In the genomic region with DNA sequence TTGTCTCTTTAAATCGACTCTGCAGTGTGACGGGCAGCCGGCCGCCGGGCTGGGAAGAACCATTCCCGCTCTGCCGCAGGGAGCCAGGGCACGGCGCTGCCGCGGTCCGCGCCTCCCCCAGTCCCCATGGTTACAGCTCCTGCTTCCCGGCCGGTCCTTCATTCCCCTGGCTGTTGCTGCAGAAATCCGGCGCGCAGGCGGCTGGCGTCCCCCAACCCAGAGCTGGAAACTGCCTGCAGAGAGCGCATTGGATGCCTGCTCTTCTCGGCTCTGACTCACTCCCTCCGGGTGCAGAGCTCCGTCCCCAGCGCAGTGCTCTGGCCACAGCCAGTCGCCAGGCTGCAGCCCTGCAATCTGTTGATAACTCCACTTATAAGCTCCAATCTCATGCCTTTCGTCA, we compare ENCODE assay signal across 8 mouse cellular contexts. TPM values are rescaled to one million over a fixed set of nuclear protein-coding genes. Genes with fewer than 3 reads are reported as not detected.
DNase-seq lines count a peak whose midpoint lies in the region; ATAC-seq and TF ChIP-seq lines count a peak whose summit lies in the region.

A gene (plus strand): TSS at position 139 of the 400 bp plus-strand sequence.

- peak within 1 kb of the TSS; percentile 47 for H3K4me2 ChIP-seq in kidney, embryonic 16.5 days (replicated peaks; ENCODE audit: low read depth, low read length)
- H3K4me2 ChIP-seq in embryonic facial prominence, embryonic 12.5 days (replicated peaks): peak within 1 kb of the TSS; percentile 51
- peak within 1 kb of the TSS; percentile 37 for H3K4me2 ChIP-seq in kidney, postnatal 0 days (ENCODE audit: low read length)
- H3K4me2 ChIP-seq in limb, embryonic 15.5 days: peak within 1 kb of the TSS; percentile 46

- no peaks in the 10 kb centered on the region for H3K9me3 ChIP-seq in kidney, embryonic 16.5 days (ENCODE audit: low read length)
- no peaks in the 10 kb centered on the region for H3K9me3 ChIP-seq in embryonic facial prominence, embryonic 12.5 days
- no peaks in the 10 kb centered on the region for H3K9me3 ChIP-seq in kidney, postnatal 0 days (replicated peaks; ENCODE audit: low read length)
- no peaks in the 10 kb centered on the region for H3K9me3 ChIP-seq in limb, embryonic 15.5 days

- 1% methylated on average over 27 of the region's 27 CpGs for WGBS in kidney, embryonic 16.5 days
- under 1% methylated on average over 27 of the region's 27 CpGs for WGBS in embryonic facial prominence, embryonic 12.5 days
- 0% methylated on average over 27 of the region's 27 CpGs for WGBS in kidney, postnatal 0 days
- WGBS in limb, embryonic 15.5 days: under 1% methylated on average over 27 of the region's 27 CpGs

- no peak within 1 kb of the TSS for H3K27ac ChIP-seq in kidney, embryonic 16.5 days (ENCODE audit: low read length)
- H3K27ac ChIP-seq in embryonic facial prominence, embryonic 12.5 days: no peak within 1 kb of the TSS
- H3K27ac ChIP-seq in kidney, postnatal 0 days: no peak within 1 kb of the TSS
- no peak within 1 kb of the TSS for H3K27ac ChIP-seq in limb, embryonic 15.5 days

- TF ChIP-seq CTCF in kidney, postnatal 0 days (IDR thresholded peaks at IDR 0.05; ENCODE audit: low read depth): no peak; the same call in 1 of the 2 replicates

- DNase-seq in kidney, adult 18-20 months: no peak
- peak; percentile 54 to 68 for DNase-seq in heart, adult 18-20 months
- peak; percentile 82 for DNase-seq in kidney, postnatal 0 days (ENCODE audit: low spot score)
- DNase-seq in retina, adult 2 months (ENCODE audit: low read depth, low spot score): peak; percentile 26
- no peak for DNase-seq in thymus, postnatal 36 days

- H3K36me3 ChIP-seq in kidney, embryonic 16.5 days (ENCODE audit: insufficient read depth, low read length): no peaks in the 10 kb centered on the region
- no peaks in the 10 kb centered on the region for H3K36me3 ChIP-seq in embryonic facial prominence, embryonic 12.5 days
- H3K36me3 ChIP-seq in kidney, postnatal 0 days (ENCODE audit: insufficient read depth, low read length): no peaks in the 10 kb centered on the region
- H3K36me3 ChIP-seq in limb, embryonic 15.5 days: no peaks in the 10 kb centered on the region

- peak within 1 kb of the TSS; percentile 21 for H3K4me3 ChIP-seq in kidney, embryonic 16.5 days (ENCODE audit: low read length)
- peak within 1 kb of the TSS; percentile 17 for H3K4me3 ChIP-seq in embryonic facial prominence, embryonic 12.5 days
- no peak within 1 kb of the TSS for H3K4me3 ChIP-seq in kidney, postnatal 0 days (replicated peaks; ENCODE audit: low read depth, low read length)
- peak within 1 kb of the TSS; percentile 18 for H3K4me3 ChIP-seq in limb, embryonic 15.5 days

- peaks cover 19% of the 10 kb centered on the region for H3K4me1 ChIP-seq in kidney, embryonic 16.5 days (ENCODE audit: insufficient read depth, low read length)
- H3K4me1 ChIP-seq in embryonic facial prominence, embryonic 12.5 days: no peaks in the 10 kb centered on the region
- H3K4me1 ChIP-seq in kidney, postnatal 0 days (replicated peaks; ENCODE audit: insufficient read depth, low read length): no peaks in the 10 kb centered on the region
- H3K4me1 ChIP-seq in limb, embryonic 15.5 days: peaks cover 7% of the 10 kb centered on the region

- H3K9ac ChIP-seq in kidney, embryonic 16.5 days (replicated peaks; ENCODE audit: low read length): no peak within 1 kb of the TSS
- H3K9ac ChIP-seq in embryonic facial prominence, embryonic 12.5 days: peak within 1 kb of the TSS; percentile 17; the same call in 1 of the 2 replicates
- no peak within 1 kb of the TSS for H3K9ac ChIP-seq in kidney, postnatal 0 days (ENCODE audit: low read depth, low read length)
- no peak within 1 kb of the TSS for H3K9ac ChIP-seq in limb, embryonic 15.5 days

- H3K27me3 ChIP-seq in kidney, embryonic 16.5 days (ENCODE audit: insufficient read depth, low read length): peaks cover 9% of the 10 kb centered on the region
- peaks cover 31% of the 10 kb centered on the region for H3K27me3 ChIP-seq in embryonic facial prominence, embryonic 12.5 days
- 0 out of 2 replicates have a peak, but pooled peaks cover 9% of the 10 kb centered on the region for H3K27me3 ChIP-seq in kidney, postnatal 0 days (ENCODE audit: insufficient read depth, low read length)
- H3K27me3 ChIP-seq in limb, embryonic 15.5 days: peaks cover 38% of the 10 kb centered on the region

- ATAC-seq in kidney, embryonic 16.5 days (ENCODE audit: low FRiP score, low TSS enrichment): peak; percentile 88
- peak; percentile 92 for ATAC-seq in embryonic facial prominence, embryonic 12.5 days (ENCODE audit: insufficient number of reproducible peaks, insufficient read depth, low FRiP score, low TSS enrichment)
- ATAC-seq in kidney, postnatal 0 days (replicated peaks; ENCODE audit: low FRiP score, low read depth): no peak; the same call in 1 of the 2 replicates
- no peak; the same call in 1 of the 2 replicates for ATAC-seq in limb, embryonic 15.5 days (ENCODE audit: insufficient number of reproducible peaks, low FRiP score, low TSS enrichment, low read depth)

RNA-seq across cellular contexts. Expression of the gene that starts here (rescaled TPM):
- 0.46 and 1.0 TPM in 2 replicates for polyA plus RNA-seq in kidney, embryonic 16.5 days (2015; fragmentation: Nextera tagmentation; extraction: Ambion mirVana)
- 1.2 and 1.3 TPM in 2 replicates for polyA plus RNA-seq in embryonic facial prominence, embryonic 12.5 days (2016; fragmentation: Nextera tagmentation; extraction: Ambion mirVana)
- total RNA-seq in heart, adult 18-20 months (2021): under 1 TPM in 1 of 2 experiments, not detected in 1; 0.05 TPM
- polyA plus RNA-seq in kidney, postnatal 0 days (2015; fragmentation: Nextera tagmentation; extraction: Ambion mirVana): 0.50 and 1.3 TPM in 2 replicates
- 0.70 and 0.76 TPM in 2 replicates for polyA plus RNA-seq in limb, embryonic 15.5 days (2015; fragmentation: Nextera tagmentation; extraction: Ambion mirVana)

Comparison
In these comparisons a context has a peak if more than half of its experiments do, and no peak if none do; other contexts are left out.
1. ATAC-seq: peak in kidney, embryonic 16.5 days (single experiment) and embryonic facial prominence, embryonic 12.5 days (single experiment); none in kidney, postnatal 0 days (single experiment) and limb, embryonic 15.5 days (single experiment).
2. DNase-seq: peak in kidney, postnatal 0 days (single experiment) and retina, adult 2 months (single experiment); none in kidney, adult 18-20 months (single experiment) and thymus, postnatal 36 days (0 of 2).
3. Peak in DNase-seq in heart, adult 18-20 months; RNA of the gene not detected or under 1 TPM.
4. Peak in every context shown above with its lines, with median percentiles within 50 percentile points of each other: H3K4me2 ChIP-seq.